Mouse (Mus musculus): ENCODE data around the gene Sox6. TPM values are rescaled to one million over a fixed set of nuclear protein-coding genes. Genes with fewer than 3 reads are reported as not detected.

Gene Sox6
- polyA plus RNA-seq, 1 experiment from 2014 or later = 51.7 TPM

- no peak overlapping the region for H3K27ac ChIP-seq
- H3K4me3 ChIP-seq = no peak overlapping the region
- H3K4me2 ChIP-seq = no peak overlapping the region
- H3K4me1 ChIP-seq = no peaks in the 10 kb centered on the region
- 87% methylated on average over 4 of the region's 4 CpGs for WGBS
- ATAC-seq (replicated peaks) = no peak
- H3K36me3 ChIP-seq (replicated peaks) = no peaks in the 10 kb centered on the region
- H3K27me3 ChIP-seq (replicated peaks) = no peaks in the 10 kb centered on the region
- no peaks in the 10 kb centered on the region for H3K9me3 ChIP-seq
- H3K9ac ChIP-seq = no peak overlapping the region
Observed at GRCm38 (mm10) chr7:115967186-115967585, 71.4 kb downstream of the Sox6 start.

GRCm38 (mm10) chr7:115966181-115966580 lies 72.4 kb downstream of the Sox6 start:
- ATAC-seq (replicated peaks) = no peak
- H3K4me2 ChIP-seq = no peak overlapping the region
- no peaks in the 10 kb centered on the region for H3K27me3 ChIP-seq (replicated peaks)
- no peaks in the 10 kb centered on the region for H3K4me1 ChIP-seq
- no peak overlapping the region for H3K27ac ChIP-seq
- WGBS = 45% methylated on average over 4 of the region's 4 CpGs
- H3K4me3 ChIP-seq = no peak overlapping the region
- no peak overlapping the region for H3K9ac ChIP-seq
- H3K36me3 ChIP-seq (replicated peaks) = no peaks in the 10 kb centered on the region
- H3K9me3 ChIP-seq = no peaks in the 10 kb centered on the region

- H3K9ac ChIP-seq = no peak overlapping the region
- no peak for ATAC-seq (replicated peaks)
- no peaks in the 10 kb centered on the region for H3K4me1 ChIP-seq
- no peak overlapping the region for H3K27ac ChIP-seq
- H3K9me3 ChIP-seq = no peaks in the 10 kb centered on the region
- H3K4me2 ChIP-seq = no peak overlapping the region
- no peak overlapping the region for H3K4me3 ChIP-seq
- no peaks in the 10 kb centered on the region for H3K27me3 ChIP-seq (replicated peaks)
- WGBS = 81% methylated on average over 3 of the region's 3 CpGs
- H3K36me3 ChIP-seq (replicated peaks) = no peaks in the 10 kb centered on the region
Observed at GRCm38 (mm10) chr7:115953046-115953445, 85.5 kb downstream of the Sox6 start.

GRCm38 (mm10) chr7:115952235-115952634 lies 86.4 kb downstream of the Sox6 start:
- 63% methylated on average over 3 of the region's 3 CpGs for WGBS
- H3K4me1 ChIP-seq = no peaks in the 10 kb centered on the region
- H3K4me3 ChIP-seq = no peak overlapping the region
- no peak overlapping the region for H3K9ac ChIP-seq
- no peak overlapping the region for H3K27ac ChIP-seq
- no peaks in the 10 kb centered on the region for H3K27me3 ChIP-seq (replicated peaks)
- no peaks in the 10 kb centered on the region for H3K9me3 ChIP-seq
- H3K36me3 ChIP-seq (replicated peaks) = no peaks in the 10 kb centered on the region
- H3K4me2 ChIP-seq = no peak overlapping the region
- ATAC-seq (replicated peaks) = no peak

GRCm38 (mm10) chr7:115951689-115952088 lies 86.9 kb downstream of the Sox6 start:
- no peaks in the 10 kb centered on the region for H3K4me1 ChIP-seq
- WGBS = 83% methylated on average over 4 of the region's 4 CpGs
- ATAC-seq (replicated peaks) = no peak
- H3K4me3 ChIP-seq = no peak overlapping the region
- no peaks in the 10 kb centered on the region for H3K9me3 ChIP-seq
- H3K9ac ChIP-seq = no peak overlapping the region
- no peaks in the 10 kb centered on the region for H3K36me3 ChIP-seq (replicated peaks)
- H3K4me2 ChIP-seq = no peak overlapping the region
- no peak overlapping the region for H3K27ac ChIP-seq
- no peaks in the 10 kb centered on the region for H3K27me3 ChIP-seq (replicated peaks)

- Histone ChIP-seq H3K9ac (no peak overlapping the region), H3K27ac (no peak overlapping the region), H3K4me2 (no peak overlapping the region), H3K9me3 (no peaks in the 10 kb centered on the region), H3K4me3 (no peak overlapping the region), H3K27me3 (replicated peaks) (no peaks in the 10 kb centered on the region), H3K4me1 (no peaks in the 10 kb centered on the region), H3K36me3 (replicated peaks) (no peaks in the 10 kb centered on the region)
- 35% methylated on average over 2 of the region's 2 CpGs for WGBS
- no peak for ATAC-seq (replicated peaks)
Observed at GRCm38 (mm10) chr7:115947916-115948315, 90.7 kb downstream of the Sox6 start.

GRCm38 (mm10) chr7:115946559-115946958 lies 92.0 kb downstream of the Sox6 start:
- H3K4me1 ChIP-seq = no peaks in the 10 kb centered on the region
- no peak overlapping the region for H3K4me3 ChIP-seq
- H3K27me3 ChIP-seq (replicated peaks) = no peaks in the 10 kb centered on the region
- H3K4me2 ChIP-seq = no peak overlapping the region
- 90% methylated on average over 12 of the region's 12 CpGs for WGBS
- no peak for ATAC-seq (replicated peaks)
- H3K9ac ChIP-seq = no peak overlapping the region
- no peaks in the 10 kb centered on the region for H3K36me3 ChIP-seq (replicated peaks)
- no peaks in the 10 kb centered on the region for H3K9me3 ChIP-seq
- H3K27ac ChIP-seq = no peak overlapping the region

- H3K27me3 ChIP-seq (replicated peaks) = no peaks in the 10 kb centered on the region
- 0 out of 2 replicates have a peak, but pooled peaks cover 2% of the 10 kb centered on the region for H3K4me1 ChIP-seq
- H3K4me3 ChIP-seq = no peak overlapping the region
- no peak overlapping the region for H3K4me2 ChIP-seq
- no peaks in the 10 kb centered on the region for H3K36me3 ChIP-seq (replicated peaks)
- no peaks in the 10 kb centered on the region for H3K9me3 ChIP-seq
- no peak overlapping the region for H3K27ac ChIP-seq
- H3K9ac ChIP-seq = no peak overlapping the region
- no peak for ATAC-seq (replicated peaks)
- WGBS = 84% methylated on average over 4 of the region's 4 CpGs
Observed at GRCm38 (mm10) chr7:115945516-115945915, 93.1 kb downstream of the Sox6 start.

GRCm38 (mm10) chr7:115944250-115944649 lies 94.3 kb downstream of the Sox6 start:
- H3K27ac ChIP-seq = no peak overlapping the region
- WGBS = 77% methylated on average over 5 of the region's 5 CpGs
- 0 out of 2 replicates have a peak, but pooled peaks cover 4% of the 10 kb centered on the region for H3K4me1 ChIP-seq
- H3K4me3 ChIP-seq = no peak overlapping the region
- no peak overlapping the region for H3K4me2 ChIP-seq
- H3K27me3 ChIP-seq (replicated peaks) = no peaks in the 10 kb centered on the region
- no peak overlapping the region for H3K9ac ChIP-seq
- no peaks in the 10 kb centered on the region for H3K9me3 ChIP-seq
- no peak for ATAC-seq (replicated peaks)
- no peaks in the 10 kb centered on the region for H3K36me3 ChIP-seq (replicated peaks)

GRCm38 (mm10) chr7:115941766-115942165 lies 96.8 kb downstream of the Sox6 start:
- no peak overlapping the region for H3K27ac ChIP-seq
- H3K4me1 ChIP-seq = 0 out of 2 replicates have a peak, but pooled peaks cover 4% of the 10 kb centered on the region

GRCm38 (mm10) chr7:115939292-115939691 lies 99.3 kb downstream of the Sox6 start:
- no peak overlapping the region for H3K4me2 ChIP-seq
- no peaks in the 10 kb centered on the region for H3K9me3 ChIP-seq
- no peaks in the 10 kb centered on the region for H3K27me3 ChIP-seq (replicated peaks)
- WGBS = 89% methylated on average over 5 of the region's 5 CpGs
- no peak for ATAC-seq (replicated peaks)
- 0 out of 2 replicates have a peak, but pooled peaks cover 4% of the 10 kb centered on the region for H3K4me1 ChIP-seq
- no peak overlapping the region for H3K4me3 ChIP-seq
- no peak overlapping the region for H3K27ac ChIP-seq
- H3K36me3 ChIP-seq (replicated peaks) = no peaks in the 10 kb centered on the region
- no peak overlapping the region for H3K9ac ChIP-seq

More at GRCm38 (mm10) chr7:115941766-115942165, 96.8 kb downstream of the Sox6 start:
- H3K36me3 ChIP-seq (replicated peaks) = no peaks in the 10 kb centered on the region
- H3K27me3 ChIP-seq (replicated peaks) = no peaks in the 10 kb centered on the region
- no peak overlapping the region for H3K9ac ChIP-seq
- no peak overlapping the region for H3K4me2 ChIP-seq
- H3K9me3 ChIP-seq = no peaks in the 10 kb centered on the region
- no peak overlapping the region for H3K4me3 ChIP-seq
- 51% methylated on average over 6 of the region's 6 CpGs for WGBS
- no peak for ATAC-seq (replicated peaks)

GRCm38 (mm10) chr7:115936908-115937307 lies 101.7 kb downstream of the Sox6 start:
- 75% methylated on average over 1 of the region's 1 CpGs for WGBS
- H3K9me3 ChIP-seq = no peaks in the 10 kb centered on the region
- H3K27me3 ChIP-seq (replicated peaks) = no peaks in the 10 kb centered on the region
- ATAC-seq (replicated peaks) = no peak
- 0 out of 2 replicates have a peak, but pooled peaks cover 4% of the 10 kb centered on the region for H3K4me1 ChIP-seq
- H3K36me3 ChIP-seq (replicated peaks) = no peaks in the 10 kb centered on the region
- no peak overlapping the region for H3K9ac ChIP-seq
- H3K4me3 ChIP-seq = no peak overlapping the region
- no peak overlapping the region for H3K27ac ChIP-seq
- H3K4me2 ChIP-seq = no peak overlapping the region

- Histone ChIP-seq H3K9me3 (no peaks in the 10 kb centered on the region), H3K4me3 (no peak overlapping the region), H3K4me2 (no peak overlapping the region), H3K27me3 (replicated peaks) (no peaks in the 10 kb centered on the region), H3K4me1 (peaks cover 1% of the 10 kb centered on the region), H3K9ac (no peak overlapping the region), H3K27ac (no peak overlapping the region), H3K36me3 (replicated peaks) (no peaks in the 10 kb centered on the region)
- no peak for ATAC-seq (replicated peaks)
- 98% methylated on average over 1 of the region's 1 CpGs for WGBS
Observed at GRCm38 (mm10) chr7:115915338-115915737, 123.3 kb downstream of the Sox6 start.
